Mouse (Mus musculus) gastrocnemius, postnatal 14 days (tissue): ENCODE measurements around the gene Mrpl47. TPM values are rescaled to one million over a fixed set of nuclear protein-coding genes. Genes with fewer than 3 reads are reported as not detected.
"Not testable (repeated sequence)": the region's sequence is repeated elsewhere in the genome, so short reads cannot be mapped to it uniquely, and the experiment has no call there.

Experiments used
- DNase-seq: peaks from one replicate; pipeline ENCODE4 v3.0.0; 2021; ENCODE audit warnings: mixed read lengths
- intact Hi-C: fragments of 180-260 bp; cut with DNase I; formaldehyde crosslinking; loops from one replicate; pipeline ENCODE4 v1.15.1; 2025; ENCODE audit warnings: low total_unique reads
- long read RNA-seq, 2 experiments: library from polyadenylated mRNA; stranded (forward); transcript quantifications; one replicate each; pipeline ENCODE4 v2.0.0; 2021
- total RNA-seq, 2 experiments: library from RNA; stranded (reverse); gene quantifications; 2 replicates each; pipeline ENCODE4 v1.2.3; 2021

The Mrpl47 gene
- total RNA-seq, result 10 to 100 TPM; 36.0 to 36.2 TPM
- long read RNA-seq, experiment 1, transcript Mrpl47-201 (7 exons, 3,364 nt), result major isoform, 20 of 22 reads
- long read RNA-seq, experiment 1, partial matches to known transcripts, result 0 of 22 reads
- long read RNA-seq, experiment 1, other reads (novel, unspliced or antisense), result 2 of 22 reads
- long read RNA-seq, experiment 2, transcript Mrpl47-201 (7 exons, 3,364 nt), result major isoform, 22 of 25 reads
- long read RNA-seq, experiment 2, partial matches to known transcripts, result 1 of 25 reads
- long read RNA-seq, experiment 2, other reads (novel, unspliced or antisense), result 2 of 25 reads

- intact Hi-C loops, result no loop called here
- DNase-seq, result peak; percentile 12
Observed at GRCm38 (mm10) chr3:32737172-32737655, at the start of gene Mrpl47. Gene Mrpl47, minus strand, starts transcription at chr3:32737605.

GRCm38 (mm10) chr3:32770781-32771180 lies 33.4 kb upstream of the Mrpl47 start:
- no peak for DNase-seq
- intact Hi-C loops, result no loop called here

GRCm38 (mm10) chr3:32763902-32764301 lies 26.5 kb upstream of the Mrpl47 start:
- no peak for DNase-seq
- intact Hi-C loops, result no loop called here

- intact Hi-C loops, result no loop called here
Observed at GRCm38 (mm10) chr3:32762962-32763361, 25.6 kb upstream of the Mrpl47 start.

GRCm38 (mm10) chr3:32759212-32759611 lies 21.8 kb upstream of the Mrpl47 start:
- intact Hi-C loops, result no loop called here
- DNase-seq, result no peak

More at GRCm38 (mm10) chr3:32762962-32763361, 25.6 kb upstream of the Mrpl47 start:
- no peak for DNase-seq

- intact Hi-C loops, result no loop called here
- no peak for DNase-seq
Observed at GRCm38 (mm10) chr3:32754384-32754915, 17.0 kb upstream of the Mrpl47 start.

GRCm38 (mm10) chr3:32749820-32750579 lies 12.6 kb upstream of the Mrpl47 start:
- intact Hi-C loops, result loop anchor here (10.0 kb wide), 1 partner anchor 165 kb away; no protein-coding TSS in a partner anchor
- no peak for DNase-seq

GRCm38 (mm10) chr3:32748384-32748783 lies 11.0 kb upstream of the Mrpl47 start:
- intact Hi-C loops, result loop anchor here (10.0 kb wide), 1 partner anchor 166 kb away; no protein-coding TSS in a partner anchor
- DNase-seq, result no peak

- intact Hi-C loops, result loop anchor here (10.0 kb wide), 1 partner anchor 169 kb away; no protein-coding TSS in a partner anchor
- not testable (repeated sequence) for DNase-seq
Observed at GRCm38 (mm10) chr3:32745426-32745825, 8.0 kb upstream of the Mrpl47 start.

GRCm38 (mm10) chr3:32745001-32745400 lies 7.6 kb upstream of the Mrpl47 start:
- intact Hi-C loops, result loop anchor here (10.0 kb wide), 1 partner anchor 170 kb away; no protein-coding TSS in a partner anchor
- DNase-seq, result no peak

- intact Hi-C loops, result loop anchor here (10.0 kb wide), 1 partner anchor 172 kb away; no protein-coding TSS in a partner anchor
- no peak for DNase-seq
Observed at GRCm38 (mm10) chr3:32742276-32742780, 4.9 kb upstream of the Mrpl47 start.

- no peak for DNase-seq
- intact Hi-C loops, result no loop called here
Observed at GRCm38 (mm10) chr3:32738549-32738948, 1.1 kb upstream of the Mrpl47 start.

GRCm38 (mm10) chr3:32736244-32737171 lies 897 bp downstream of the Mrpl47 start, which contains the start of gene Ndufb5:
Gene Ndufb5, plus strand, starts transcription at chr3:32736990.
- intact Hi-C loops, result no loop called here
- DNase-seq, result peak; percentile 97

- DNase-seq, result no peak
- intact Hi-C loops, result no loop called here
Observed at GRCm38 (mm10) chr3:32727861-32728260, 9.5 kb downstream of the Mrpl47 start.

- intact Hi-C loops, result no loop called here
- no peak for DNase-seq
Observed at GRCm38 (mm10) chr3:32725951-32726350, 11.5 kb downstream of the Mrpl47 start.

GRCm38 (mm10) chr3:32724191-32724590 lies 13.2 kb downstream of the Mrpl47 start:
- intact Hi-C loops, result no loop called here
- no peak for DNase-seq

- no peak for DNase-seq
- intact Hi-C loops, result no loop called here
Observed at GRCm38 (mm10) chr3:32718271-32718670, 19.1 kb downstream of the Mrpl47 start.

GRCm38 (mm10) chr3:32717403-32717802 lies 20.0 kb downstream of the Mrpl47 start:
- intact Hi-C loops, DNase-seq: not testable (repeated sequence)

- intact Hi-C loops, result no loop called here
- DNase-seq, result no peak
Observed at GRCm38 (mm10) chr3:32713711-32714110, 23.7 kb downstream of the Mrpl47 start.
